Mouse (Mus musculus) limb, embryonic 10.5 days (tissue): ENCODE data around the gene Cecr2. TPM values are rescaled to one million over a fixed set of nuclear protein-coding genes. Genes with fewer than 3 reads are reported as not detected.
"Not testable (repeated sequence)": the region's sequence is repeated elsewhere in the genome, so short reads cannot be mapped to it uniquely, and the experiment has no call there.

ENCODE experiments used
- DNase-seq: peaks from one replicate; pipeline ENCODE4 v3.0.0-alpha.2; 2017; ENCODE audit warnings: low spot score
- H3K27ac ChIP-seq: fragments of 300-500 bp; sonication (generic); 2 replicates; pipeline ENCODE4 v1.5.1; 2016; ENCODE audit warnings: mild to moderate bottlenecking
- H3K27me3 ChIP-seq: fragments of 300-500 bp; sonication (generic); 2 replicates; pipeline ENCODE4 v1.6.1; 2016; ENCODE audit warnings: low read depth, mild to moderate bottlenecking; ENCODE audit not compliant: poor library complexity, severe bottlenecking
- H3K36me3 ChIP-seq: fragments of 300-500 bp; sonication (generic); 2 replicates; pipeline ENCODE4 v1.6.1; 2016; ENCODE audit warnings: mild to moderate bottlenecking, moderate library complexity
- H3K4me1 ChIP-seq: fragments of 300-500 bp; sonication (generic); 2 replicates; pipeline ENCODE4 v1.6.1; 2016
- H3K4me3 ChIP-seq: fragments of 300-500 bp; sonication (generic); 2 replicates; pipeline ENCODE4 v1.5.1; 2016; ENCODE audit warnings: mild to moderate bottlenecking, moderate library complexity
- H3K9me3 ChIP-seq: fragments of 300-500 bp; sonication (generic); replicated peaks from 2 replicates; pipeline ENCODE4 v1.6.1; 2016; ENCODE audit warnings: mild to moderate bottlenecking
- WGBS: fragments of 180-500 bp; shearing (Covaris S2); methylation state at CpG from one replicate; pipeline ENCODE4 v1.1.7; 2016; 5-methylcytosine and 5-hydroxymethylcytosine counted together
- polyA plus RNA-seq: library from polyadenylated mRNA; unstranded; fragments of >200 nt; fragmentation: Nextera tagmentation; extraction: Ambion mirVana; gene quantifications from 2 replicates; pipeline ENCODE4 v1.2.1, GENCODE M21; 2016

The Cecr2 gene
- polyA plus RNA-seq, 1 experiment from 2014 or later, result 12.7 TPM

- H3K36me3 ChIP-seq, result peaks cover 22% of the 10 kb centered on the region
- WGBS, result 79% methylated on average over 5 of the region's 5 CpGs
Observed at GRCm38 (mm10) chr6:120788068-120788607, 122.0 kb downstream of the Cecr2 start.

GRCm38 (mm10) chr6:120788904-120789303 lies 122.7 kb downstream of the Cecr2 start:
- Histone ChIP-seq H3K9me3 (no peaks in the 10 kb centered on the region), H3K4me3 (no peak overlapping the region), H3K27ac (no peak overlapping the region), H3K27me3 (no peaks in the 10 kb centered on the region), H3K36me3 (peaks cover 30% of the 10 kb centered on the region), H3K4me1 (peaks cover 15% of the 10 kb centered on the region)
- no peak for DNase-seq

More at GRCm38 (mm10) chr6:120788068-120788607, 122.0 kb downstream of the Cecr2 start:
- Histone ChIP-seq H3K27ac (no peak overlapping the region), H3K9me3 (no peaks in the 10 kb centered on the region), H3K4me3 (no peak overlapping the region), H3K4me1 (peaks cover 15% of the 10 kb centered on the region), H3K27me3 (no peaks in the 10 kb centered on the region)
- no peak for DNase-seq

- DNase-seq, result no peak
- Histone ChIP-seq H3K36me3 (peaks cover 42% of the 10 kb centered on the region), H3K4me1 (peaks cover 9% of the 10 kb centered on the region), H3K27me3 (no peaks in the 10 kb centered on the region), H3K4me3 (no peak overlapping the region), H3K9me3 (no peaks in the 10 kb centered on the region), H3K27ac (no peak overlapping the region)
- WGBS, result 89% methylated on average over 10 of the region's 11 CpGs
Observed at GRCm38 (mm10) chr6:120790153-120790552, 124.0 kb downstream of the Cecr2 start.

GRCm38 (mm10) chr6:120790717-120791116 lies 124.5 kb downstream of the Cecr2 start:
- H3K36me3 ChIP-seq, result peaks cover 48% of the 10 kb centered on the region
- peaks cover 9% of the 10 kb centered on the region for H3K4me1 ChIP-seq
- no peaks in the 10 kb centered on the region for H3K27me3 ChIP-seq
- no peak for DNase-seq
- H3K9me3 ChIP-seq, result no peaks in the 10 kb centered on the region
- H3K27ac ChIP-seq, result 0 out of 2 replicates have a peak overlapping the region, but pooled peaks have one; percentile 36
- no peak overlapping the region for H3K4me3 ChIP-seq
- WGBS, result 54% methylated on average over 5 of the region's 5 CpGs

GRCm38 (mm10) chr6:120792947-120793346 lies 126.8 kb downstream of the Cecr2 start:
- WGBS, result 85% methylated on average over 8 of the region's 8 CpGs
- no peak for DNase-seq
- H3K9me3 ChIP-seq, result no peaks in the 10 kb centered on the region
- no peak overlapping the region for H3K4me3 ChIP-seq
- no peaks in the 10 kb centered on the region for H3K27me3 ChIP-seq
- H3K4me1 ChIP-seq, result peaks cover 9% of the 10 kb centered on the region
- peaks cover 70% of the 10 kb centered on the region for H3K36me3 ChIP-seq
- H3K27ac ChIP-seq, result no peak overlapping the region

DNA sequence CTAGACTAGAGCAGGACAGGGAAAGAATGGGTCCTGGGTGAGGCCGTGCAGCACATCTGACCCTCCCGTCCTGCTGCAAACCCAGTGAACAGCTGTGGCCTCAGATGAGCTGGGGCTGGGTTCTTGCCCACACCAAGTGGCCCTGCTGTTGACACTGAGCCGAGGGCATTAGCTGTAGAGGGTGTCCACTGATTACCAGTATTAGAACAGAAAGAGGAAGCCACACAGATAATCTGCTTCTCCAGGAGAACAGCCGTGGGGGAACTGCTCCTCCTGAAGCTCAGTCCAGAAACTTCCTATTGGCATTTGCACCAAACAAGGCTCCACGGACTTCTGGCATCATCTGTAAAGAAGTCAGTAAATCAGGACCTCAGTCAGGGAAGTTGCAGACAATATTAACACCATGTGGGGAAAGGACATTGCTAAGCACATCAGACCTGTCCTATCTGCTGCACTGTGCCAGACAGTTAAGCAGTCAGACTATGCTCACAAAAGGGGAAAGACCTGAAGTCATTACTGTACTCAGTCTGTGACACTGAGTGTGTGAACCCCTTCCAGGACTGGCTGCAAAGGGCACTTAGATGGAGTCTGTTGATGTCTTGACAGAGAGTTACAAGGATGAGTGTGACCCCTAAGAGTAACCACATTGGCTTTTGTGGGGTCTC lies 129.4 kb downstream of the Cecr2 start:
- H3K36me3 ChIP-seq, result peaks cover 91% of the 10 kb centered on the region
- H3K27me3 ChIP-seq, result no peaks in the 10 kb centered on the region
- H3K9me3 ChIP-seq, result no peaks in the 10 kb centered on the region
- no peak overlapping the region for H3K4me3 ChIP-seq
- DNase-seq, result no peak
- H3K4me1 ChIP-seq, result peaks cover 9% of the 10 kb centered on the region
- 90% methylated on average over 5 of the region's 5 CpGs for WGBS
- no peak overlapping the region for H3K27ac ChIP-seq

DNA sequence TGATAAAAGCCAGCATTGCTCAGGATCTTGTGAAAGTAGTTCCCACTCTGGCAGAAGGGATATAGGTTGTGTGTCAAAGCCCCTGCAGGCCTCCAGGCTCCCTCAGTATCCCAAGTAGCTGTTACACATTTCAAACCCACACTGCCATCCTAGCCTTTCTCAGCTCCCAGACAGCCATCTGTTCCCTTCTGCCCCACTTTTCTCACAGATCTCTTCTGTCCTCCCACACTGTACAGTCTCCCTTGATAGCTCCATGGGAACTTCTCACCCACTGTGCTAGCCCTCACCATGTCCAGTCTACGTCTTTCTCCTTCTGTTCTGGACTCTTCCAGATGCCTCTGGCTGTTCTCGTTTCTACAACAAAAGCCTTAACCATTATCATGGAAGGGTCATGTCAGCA lies 129.9 kb downstream of the Cecr2 start:
- H3K4me1 ChIP-seq, result peaks cover 4% of the 10 kb centered on the region
- no peaks in the 10 kb centered on the region for H3K27me3 ChIP-seq
- peaks cover 96% of the 10 kb centered on the region for H3K36me3 ChIP-seq
- H3K9me3 ChIP-seq, result no peaks in the 10 kb centered on the region
- no peak overlapping the region for H3K27ac ChIP-seq
- no peak overlapping the region for H3K4me3 ChIP-seq
- DNase-seq, result no peak
- WGBS, result 89% methylated on average over 2 of the region's 2 CpGs

DNA sequence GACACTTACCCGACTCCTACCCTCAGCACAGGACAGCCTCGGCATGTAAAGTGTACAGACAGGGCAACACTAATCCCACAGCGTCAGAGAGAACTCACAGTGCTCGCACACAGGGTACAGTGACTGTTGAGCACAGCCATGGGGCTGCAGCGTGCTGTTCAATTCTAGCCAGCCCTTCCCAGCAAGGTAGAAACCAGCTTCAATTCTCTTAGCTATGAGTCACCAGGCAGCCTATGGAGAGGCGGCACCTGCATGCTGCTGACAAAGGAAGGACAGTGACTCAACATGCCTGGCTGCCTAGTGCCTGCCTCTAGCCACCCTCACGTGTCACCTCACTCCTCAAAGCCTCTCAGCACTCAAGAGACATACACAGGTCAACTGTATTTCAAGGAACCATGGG lies 131.8 kb downstream of the Cecr2 start:
- 92% methylated on average over 7 of the region's 7 CpGs for WGBS
- no peaks in the 10 kb centered on the region for H3K9me3 ChIP-seq
- DNase-seq, result no peak
- H3K27me3 ChIP-seq, result no peaks in the 10 kb centered on the region
- no peak overlapping the region for H3K4me3 ChIP-seq
- H3K27ac ChIP-seq, result no peak overlapping the region
- H3K4me1 ChIP-seq, result no peaks in the 10 kb centered on the region
- H3K36me3 ChIP-seq, result peaks cover 99% of the 10 kb centered on the region

DNA sequence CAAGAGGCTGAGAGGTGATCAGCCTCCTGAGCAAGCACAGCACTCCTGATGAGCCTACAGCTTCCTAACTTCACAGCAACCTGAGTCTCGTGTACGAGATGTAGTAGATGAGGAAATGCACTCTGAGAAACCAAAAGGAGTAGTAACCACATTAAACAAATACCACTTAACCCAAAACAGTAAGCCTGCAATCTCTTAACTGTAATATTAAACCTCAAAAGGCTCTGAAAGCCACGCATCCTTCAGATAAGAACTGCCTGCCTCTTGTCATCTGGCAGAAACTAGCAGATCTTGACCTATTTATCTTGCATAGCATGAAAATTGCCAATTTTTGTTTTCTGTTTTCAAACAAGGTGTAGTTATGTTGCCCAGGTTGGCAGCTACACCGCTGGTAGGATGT lies 132.7 kb downstream of the Cecr2 start:
- Histone ChIP-seq H3K9me3 (no peaks in the 10 kb centered on the region), H3K27ac (no peak overlapping the region), H3K4me1 (no peaks in the 10 kb centered on the region), H3K27me3 (no peaks in the 10 kb centered on the region), H3K36me3 (peaks cover 99% of the 10 kb centered on the region), H3K4me3 (no peak overlapping the region)
- 94% methylated on average over 4 of the region's 4 CpGs for WGBS
- no peak for DNase-seq

GRCm38 (mm10) chr6:120799581-120800041 lies 133.4 kb downstream of the Cecr2 start:
- Histone ChIP-seq H3K27ac (no peak overlapping the region), H3K4me3 (no peak overlapping the region), H3K27me3 (no peaks in the 10 kb centered on the region), H3K36me3 (peaks cover 99% of the 10 kb centered on the region), H3K9me3 (no peaks in the 10 kb centered on the region), H3K4me1 (no peaks in the 10 kb centered on the region)
- 95% methylated on average over 4 of the region's 4 CpGs for WGBS
- no peak for DNase-seq

DNA sequence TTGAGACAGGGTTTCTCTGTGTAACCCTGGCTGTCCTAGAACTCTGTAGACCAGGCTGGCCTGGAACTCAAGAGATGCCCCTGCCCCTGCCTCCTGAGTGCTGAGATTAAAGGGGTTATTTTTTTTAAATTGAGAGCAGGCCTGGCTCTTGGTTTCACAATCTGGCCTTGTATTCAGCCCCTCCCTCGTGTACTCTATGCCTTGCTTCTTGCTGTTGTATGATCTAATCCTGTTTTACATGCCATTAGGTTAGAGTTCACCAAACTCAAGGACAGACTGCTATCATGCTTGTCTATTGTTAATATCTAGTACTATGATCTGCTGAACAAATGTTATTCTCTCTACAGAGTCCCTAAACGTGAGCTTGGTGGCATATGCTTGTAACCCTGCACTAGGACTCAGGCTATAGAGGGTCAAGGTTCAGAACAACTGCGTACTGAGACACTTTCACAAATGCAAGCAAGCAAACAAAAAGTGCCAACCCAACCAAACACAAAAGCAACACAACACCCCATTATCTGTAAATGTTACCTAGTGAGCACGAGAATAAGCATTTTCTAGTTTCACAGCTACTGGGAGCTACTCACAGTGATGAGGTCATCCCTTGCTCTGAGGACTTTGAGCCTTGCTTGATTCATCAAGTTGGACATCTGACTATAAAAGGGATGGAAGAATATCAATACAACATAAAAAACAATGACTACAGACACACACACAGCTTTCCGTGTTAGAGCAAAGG lies 141.0 kb downstream of the Cecr2 start:
- DNase-seq, result no peak
- 95% methylated on average over 5 of the region's 5 CpGs for WGBS
- Histone ChIP-seq H3K27me3 (no peaks in the 10 kb centered on the region), H3K9me3 (no peaks in the 10 kb centered on the region), H3K4me1 (no peaks in the 10 kb centered on the region), H3K36me3 (peaks cover 99% of the 10 kb centered on the region), H3K4me3 (no peak overlapping the region), H3K27ac (no peak overlapping the region)

DNA sequence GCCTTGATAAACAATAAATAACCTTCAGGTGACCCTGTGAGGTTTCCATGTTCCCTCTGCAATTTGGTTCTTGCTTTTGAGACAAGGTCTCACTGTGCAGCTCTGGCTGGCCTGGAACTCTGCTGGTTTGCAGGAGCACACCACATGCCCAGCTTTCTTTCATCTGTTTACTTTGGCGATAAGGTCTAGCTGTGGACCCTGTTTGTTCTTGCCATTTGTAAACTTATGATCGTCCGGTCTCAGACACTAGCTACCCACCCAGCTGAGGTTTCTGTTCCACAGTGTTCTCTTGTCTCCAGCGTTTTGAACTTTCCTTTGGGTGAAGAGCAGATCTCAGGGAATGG lies 141.5 kb downstream of the Cecr2 start:
- Histone ChIP-seq H3K4me1 (no peaks in the 10 kb centered on the region), H3K9me3 (no peaks in the 10 kb centered on the region), H3K36me3 (peaks cover 97% of the 10 kb centered on the region), H3K4me3 (no peak overlapping the region), H3K27me3 (no peaks in the 10 kb centered on the region), H3K27ac (no peak overlapping the region)
- WGBS, result 96% methylated on average over 4 of the region's 4 CpGs
- no peak for DNase-seq

GRCm38 (mm10) chr6:120811999-120812398 lies 145.8 kb downstream of the Cecr2 start:
- DNase-seq, H3K4me1 ChIP-seq, H3K9me3 ChIP-seq, H3K27me3 ChIP-seq, H3K4me3 ChIP-seq, H3K27ac ChIP-seq: not testable (repeated sequence)
- 97% methylated on average over 10 of the region's 10 CpGs for WGBS
- H3K36me3 ChIP-seq, result peaks cover 57% of the 10 kb centered on the region
